Mouse (Mus musculus): ENCODE data around the gene Bcl7c.

DNA sequence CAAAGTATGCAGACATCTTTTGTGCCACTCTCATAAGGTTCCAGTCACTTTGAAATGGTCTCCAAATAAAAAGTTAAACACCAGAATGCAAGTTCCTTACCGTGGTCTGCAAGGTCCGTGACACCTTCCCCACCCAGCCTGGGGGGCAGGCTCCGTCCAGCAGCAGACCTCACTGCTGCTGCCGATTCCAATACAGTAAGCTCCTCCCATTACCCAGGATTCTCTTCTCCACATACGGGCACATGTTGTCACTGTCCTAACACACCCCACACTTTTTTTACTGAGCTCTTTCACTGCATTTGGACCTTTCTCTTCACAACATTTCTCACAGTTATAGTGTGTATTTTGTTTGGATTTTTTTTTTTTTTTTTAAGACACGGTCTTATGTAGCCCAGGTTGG, 46.9 kb downstream of the Bcl7c start:
- TF ChIP-seq CTCF (IDR thresholded peaks at IDR 0.05; ENCODE audit: control insufficient read depth, insufficient read depth, insufficient read length) (no peak), MAX (IDR thresholded peaks at IDR 0.05) (no peak), CEBPB (IDR thresholded peaks at IDR 0.05; ENCODE audit: low read depth) (no peak), USF1 (IDR thresholded peaks at IDR 0.05; ENCODE audit: low read depth) (no peak), MYOG (IDR thresholded peaks at IDR 0.05; ENCODE audit: control insufficient read depth, extremely low read depth, insufficient read length) (no peak), MYOD1 (IDR thresholded peaks at IDR 0.05; ENCODE audit: control insufficient read depth, insufficient read length, low read depth) (no peak)

Data from C2C12 (cell line).